Mouse (Mus musculus) ES-Bruce4 (cell line): ENCODE results near the gene Sox13.

Source experiments
- CTCF ChIP-seq: IDR thresholded peaks from one replicate; pipeline ENCODE4 v1.8.1; 2011; ENCODE audit warnings: low read depth, low read length
- EP300 ChIP-seq: IDR thresholded peaks from 2 replicates; pipeline ENCODE4 v1.6.1; 2011; ENCODE audit warnings: low read depth, low read length; ENCODE audit not compliant: insufficient read depth

DNA sequence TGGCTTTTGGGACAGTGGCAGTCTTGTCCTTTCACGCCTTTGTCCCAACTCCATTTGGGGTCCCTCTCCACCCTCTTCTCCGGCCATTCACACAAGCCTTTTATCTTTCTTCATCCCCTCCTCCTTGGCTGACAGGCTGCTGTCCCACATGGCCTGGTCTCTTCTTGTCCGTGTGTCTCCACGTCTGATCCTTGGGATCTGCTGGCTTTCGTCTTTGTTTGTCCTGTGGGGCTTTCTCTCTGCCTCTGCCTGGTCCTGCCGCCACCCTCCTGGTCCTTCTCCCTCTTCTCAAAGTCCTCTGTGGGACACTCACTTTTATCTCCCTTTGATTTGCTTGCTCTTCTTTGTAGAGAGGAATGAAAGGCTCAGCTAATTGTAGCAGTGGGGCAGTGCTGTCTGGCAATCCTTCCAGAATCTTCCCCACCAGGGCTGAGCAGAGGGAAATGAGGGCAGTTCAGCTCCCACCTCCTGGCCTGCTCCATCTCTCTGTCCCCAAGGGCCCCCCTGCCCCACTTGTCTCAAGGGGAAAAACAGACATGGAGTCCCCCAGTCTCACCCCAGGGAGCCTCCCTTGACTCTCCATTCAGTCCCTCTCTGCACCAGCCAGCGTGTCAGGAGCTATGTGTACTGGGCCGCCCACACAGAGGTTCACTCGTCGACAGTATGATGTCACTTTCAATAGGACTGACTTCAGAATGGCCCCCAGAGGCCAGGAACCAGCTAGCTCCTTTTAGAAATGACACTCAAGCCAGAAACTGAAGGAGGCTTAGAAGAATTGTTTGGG, 46.3 kb upstream of the Sox13 start:
- TF ChIP-seq CTCF = no peak
- no peak for TF ChIP-seq EP300
